Mouse (Mus musculus) C2C12 (cell line): ENCODE measurements around the gene Mapk7. TPM values are rescaled to one million over a fixed set of nuclear protein-coding genes. Genes with fewer than 3 reads are reported as not detected.

Experiments used
- H3K27me3 ChIP-seq: one replicate; pipeline ENCODE4 v1.6.1; 2011; ENCODE audit not compliant: control insufficient read depth, insufficient read depth, insufficient read length
- H3K36me3 ChIP-seq: one replicate; pipeline ENCODE4 v1.6.1; 2011; ENCODE audit not compliant: control insufficient read depth, insufficient read depth
- H3K4me3 ChIP-seq: one replicate; pipeline ENCODE4 v1.5.1; 2011; ENCODE audit warnings: mild to moderate bottlenecking, control low read depth; ENCODE audit not compliant: poor library complexity, insufficient read depth, severe bottlenecking
- H3K79me2 ChIP-seq: one replicate; pipeline ENCODE4 v1.6.1; 2011; ENCODE audit not compliant: control insufficient read depth, insufficient read depth
- H3K79me3 ChIP-seq: one replicate; pipeline ENCODE4 v1.6.1; 2011; ENCODE audit warnings: low read depth, control low read depth
- H3ac ChIP-seq: one replicate; pipeline ENCODE3; 2011; ENCODE audit warnings: low read depth; ENCODE audit not compliant: control insufficient read depth, insufficient read length
- CEBPB ChIP-seq: IDR thresholded peaks from one replicate; pipeline ENCODE4 v1.6.1; 2011; ENCODE audit warnings: low read depth, mild to moderate bottlenecking, control low read depth, moderate library complexity
- CTCF ChIP-seq: IDR thresholded peaks from one replicate; pipeline ENCODE4 v1.5.1; 2011; ENCODE audit not compliant: control insufficient read depth, insufficient read depth, insufficient read length
- FOSL1 ChIP-seq: IDR thresholded peaks from one replicate; pipeline ENCODE4 v1.8.0; 2011; ENCODE audit warnings: mild to moderate bottlenecking, low read length; ENCODE audit not compliant: poor library complexity, insufficient read depth, severe bottlenecking
- MAX ChIP-seq: IDR thresholded peaks from one replicate; pipeline ENCODE4 v1.6.1; 2011; ENCODE audit warnings: mild to moderate bottlenecking, control low read depth
- MYOD1 ChIP-seq: IDR thresholded peaks from one replicate; pipeline ENCODE4 v1.6.1; 2011; ENCODE audit warnings: low read depth; ENCODE audit not compliant: control insufficient read depth, insufficient read length
- MYOG ChIP-seq: IDR thresholded peaks from one replicate; pipeline ENCODE4 v1.6.1; 2011; ENCODE audit not compliant: control insufficient read depth, insufficient read length; ENCODE audit errors: extremely low read depth
- USF1 ChIP-seq: IDR thresholded peaks from one replicate; pipeline ENCODE4 v1.6.1; 2011; ENCODE audit warnings: low read depth, mild to moderate bottlenecking, control low read depth, moderate library complexity
- polyA plus RNA-seq: library from polyadenylated mRNA; unstranded; fragments of >200 nt; fragmentation: generic; extraction: Trizol; gene quantifications from one replicate; pipeline ENCODE4 v1.2.1, GENCODE M21; 2012; ENCODE audit warnings: missing spikeins

The Mapk7 gene
- polyA plus RNA-seq, 1 experiment: 21.3 TPM

- Histone ChIP-seq H3K79me3 (no peaks in the 10 kb centered on the region), H3K79me2 (no peaks in the 10 kb centered on the region), H3K36me3 (no peaks in the 10 kb centered on the region), H3K27me3 (peaks cover 16% of the 10 kb centered on the region), H3ac (no peak overlapping the region), H3K4me3 (no peak overlapping the region)
- TF ChIP-seq CTCF: no peak
- no peak for TF ChIP-seq CEBPB
- TF ChIP-seq MYOD1: no peak
- TF ChIP-seq USF1: no peak
- TF ChIP-seq FOSL1: no peak
- TF ChIP-seq MAX: no peak
- no peak for TF ChIP-seq MYOG
Observed at GRCm38 (mm10) chr11:61476786-61477382, 17.3 kb downstream of the Mapk7 start.

GRCm38 (mm10) chr11:61473630-61474029, 20.6 kb downstream of the Mapk7 start:
- Histone ChIP-seq H3K79me2 (no peaks in the 10 kb centered on the region), H3K27me3 (peaks cover 22% of the 10 kb centered on the region), H3K36me3 (no peaks in the 10 kb centered on the region), H3ac (no peak overlapping the region), H3K79me3 (no peaks in the 10 kb centered on the region), H3K4me3 (no peak overlapping the region)
- TF ChIP-seq USF1 (no peak), MYOD1 (no peak), MYOG (no peak), CEBPB (no peak), MAX (no peak), FOSL1 (no peak), CTCF (no peak)

- Histone ChIP-seq H3K79me3 (no peaks in the 10 kb centered on the region), H3K79me2 (no peaks in the 10 kb centered on the region), H3ac (no peak overlapping the region), H3K4me3 (no peak overlapping the region), H3K36me3 (no peaks in the 10 kb centered on the region), H3K27me3 (peaks cover 28% of the 10 kb centered on the region)
- TF ChIP-seq FOSL1: no peak
- TF ChIP-seq USF1: no peak
- no peak for TF ChIP-seq CEBPB
- no peak for TF ChIP-seq MYOG
- TF ChIP-seq CTCF: no peak
- TF ChIP-seq MAX: no peak
Observed at GRCm38 (mm10) chr11:61470880-61471279, 23.3 kb downstream of the Mapk7 start.

- H3ac ChIP-seq: no peak overlapping the region
- TF ChIP-seq USF1 (no peak), MAX (no peak), CTCF (no peak), MYOD1 (no peak), MYOG (no peak), CEBPB (no peak), FOSL1 (no peak)
- H3K36me3 ChIP-seq: no peaks in the 10 kb centered on the region
- no peaks in the 10 kb centered on the region for H3K79me2 ChIP-seq
- no peaks in the 10 kb centered on the region for H3K79me3 ChIP-seq
- H3K27me3 ChIP-seq: peaks cover 32% of the 10 kb centered on the region
- no peak overlapping the region for H3K4me3 ChIP-seq
Observed at GRCm38 (mm10) chr11:61469317-61469917, 24.8 kb downstream of the Mapk7 start.

GRCm38 (mm10) chr11:61468534-61468933, 25.7 kb downstream of the Mapk7 start:
- Histone ChIP-seq H3K36me3 (no peaks in the 10 kb centered on the region), H3K4me3 (no peak overlapping the region), H3ac (no peak overlapping the region), H3K79me3 (no peaks in the 10 kb centered on the region), H3K27me3 (peaks cover 31% of the 10 kb centered on the region), H3K79me2 (no peaks in the 10 kb centered on the region)
- TF ChIP-seq MYOG (no peak), CTCF (no peak), USF1 (no peak), CEBPB (no peak), MYOD1 (no peak), FOSL1 (no peak), MAX (no peak)

GRCm38 (mm10) chr11:61465422-61465821, 28.8 kb downstream of the Mapk7 start:
- H3K4me3 ChIP-seq: no peak overlapping the region
- H3K27me3 ChIP-seq: peaks cover 40% of the 10 kb centered on the region
- TF ChIP-seq MAX: no peak
- no peak for TF ChIP-seq USF1
- TF ChIP-seq MYOD1: no peak
- no peak for TF ChIP-seq MYOG
- TF ChIP-seq CTCF: no peak
- no peak for TF ChIP-seq CEBPB
- no peak for TF ChIP-seq FOSL1
- no peak overlapping the region for H3ac ChIP-seq
- no peaks in the 10 kb centered on the region for H3K79me2 ChIP-seq
- H3K79me3 ChIP-seq: no peaks in the 10 kb centered on the region
- H3K36me3 ChIP-seq: no peaks in the 10 kb centered on the region
